Mouse (Mus musculus): ENCODE results near the gene Stk11. TPM values are rescaled to one million over a fixed set of nuclear protein-coding genes. Genes with fewer than 3 reads are reported as not detected.

Stk11 gene
- polyA plus RNA-seq, 1 experiment from 2014 or later = 15.4 TPM

DNA sequence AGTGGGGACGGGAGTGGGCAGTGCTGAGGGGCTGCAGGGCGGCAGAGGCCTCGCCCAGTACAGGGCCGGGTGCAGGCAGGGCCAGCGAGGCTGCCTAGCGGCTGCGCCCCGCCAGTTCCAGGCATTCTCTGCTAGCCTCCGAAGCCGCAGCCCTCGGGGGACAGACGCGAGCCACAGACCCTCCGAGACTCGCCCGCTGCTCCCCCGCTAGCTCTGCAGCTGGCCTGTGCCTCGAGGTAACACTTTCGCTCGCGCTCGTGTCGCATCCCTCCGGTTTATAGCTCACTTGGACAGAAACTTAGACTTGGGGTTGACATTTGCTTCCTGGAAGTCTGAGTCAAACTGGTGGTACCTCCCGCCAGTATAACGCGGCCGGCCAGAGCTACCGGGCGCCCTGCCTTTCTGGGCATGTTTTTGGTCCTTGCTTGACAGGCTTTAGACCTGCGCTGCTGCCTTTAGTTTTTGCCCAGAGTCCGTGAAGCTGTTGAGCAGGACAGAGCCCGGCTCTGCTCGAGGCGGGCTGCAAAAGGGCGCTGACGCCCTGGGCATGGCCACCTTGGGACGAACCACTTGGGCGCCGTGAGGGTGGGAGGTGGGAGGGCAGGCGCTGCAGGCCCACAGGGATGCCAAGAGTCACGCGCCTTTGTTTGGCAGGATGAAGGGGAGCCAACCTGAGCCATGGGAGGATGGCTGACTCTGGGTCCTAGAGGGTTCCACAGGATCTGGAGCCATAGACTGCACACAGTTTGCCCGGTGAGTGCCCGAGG is 56.3 kb downstream of the Stk11 start:
- H3K4me3 ChIP-seq (ENCODE audit: low read depth, low read length) = no peak overlapping the region
- peak overlapping the region; percentile 65 for H3K9ac ChIP-seq (ENCODE audit: low read depth, low read length)
- H3K9me3 ChIP-seq (replicated peaks; ENCODE audit: control insufficient read depth, low read length, poor library complexity, severe bottlenecking) = no peaks in the 10 kb centered on the region
- H3K4me1 ChIP-seq (ENCODE audit: control insufficient read depth, insufficient read depth, low read length) = peaks cover 33% of the 10 kb centered on the region
- H3K27ac ChIP-seq (ENCODE audit: low read length) = peak overlapping the region; percentile 84
- H3K4me2 ChIP-seq (ENCODE audit: low read length) = peak overlapping the region; percentile 63
- H3K36me3 ChIP-seq (ENCODE audit: control insufficient read depth, insufficient read depth, low read length) = peaks cover 19% of the 10 kb centered on the region
- 83% methylated on average over 45 of the region's 45 CpGs for WGBS
- ATAC-seq = no peak
- H3K27me3 ChIP-seq (ENCODE audit: control insufficient read depth, insufficient read depth, low read depth, low read length) = no peaks in the 10 kb centered on the region

DNA sequence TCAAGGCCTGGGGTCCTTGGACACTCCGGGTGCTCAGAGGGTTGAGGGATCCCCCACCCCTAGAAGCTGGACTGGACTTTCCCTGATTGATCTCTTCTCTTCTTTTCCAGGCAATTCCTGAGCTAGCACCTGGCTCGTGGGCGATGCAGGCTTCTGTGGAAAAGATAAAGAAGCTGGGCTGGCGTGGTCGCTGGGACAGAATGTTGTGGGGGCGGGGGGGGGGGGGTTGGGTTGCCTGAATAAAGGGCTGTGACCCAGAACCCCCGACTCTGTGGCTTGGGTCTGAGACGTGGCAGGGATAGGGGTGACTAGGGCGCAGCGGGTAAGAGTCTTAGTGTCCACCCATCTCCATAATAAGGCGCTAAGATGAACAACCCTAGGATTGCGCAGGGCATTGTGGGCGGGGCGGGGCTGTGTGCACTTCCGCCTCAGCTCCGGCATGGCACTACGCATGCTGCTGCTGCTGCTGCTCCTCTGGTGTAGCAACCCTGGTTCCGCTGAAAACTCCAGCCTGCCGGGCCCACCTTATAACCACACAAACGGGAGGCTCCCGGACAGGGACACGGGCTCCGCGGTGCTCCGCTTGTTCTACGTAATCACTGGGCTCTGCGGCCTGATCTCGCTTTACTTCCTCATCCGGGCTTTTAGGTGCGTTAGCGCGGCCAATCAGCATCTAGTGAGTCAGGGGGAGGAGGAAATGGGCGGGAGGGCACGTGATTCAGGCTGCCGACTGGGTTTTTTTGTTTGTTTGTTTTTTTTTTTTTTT is 57.1 kb downstream of the Stk11 start, which contains the start of gene 1600002K03Rik:
Gene 1600002K03Rik, plus strand, starts transcription at position 418 of the 766 bp plus-strand sequence.
- peak within 1 kb of the TSS; percentile 63 for H3K4me2 ChIP-seq (ENCODE audit: low read length)
- peaks cover 30% of the 10 kb centered on the region for H3K4me1 ChIP-seq (ENCODE audit: control insufficient read depth, insufficient read depth, low read length)
- H3K9ac ChIP-seq (ENCODE audit: low read depth, low read length) = peak within 1 kb of the TSS; percentile 65
- peak within 1 kb of the TSS; percentile 46 for H3K4me3 ChIP-seq (ENCODE audit: low read depth, low read length)
- H3K27me3 ChIP-seq (ENCODE audit: control insufficient read depth, insufficient read depth, low read depth, low read length) = no peaks in the 10 kb centered on the region
- peak within 1 kb of the TSS; percentile 84 for H3K27ac ChIP-seq (ENCODE audit: low read length)
- 9% methylated on average over 35 of the region's 35 CpGs for WGBS
- H3K36me3 ChIP-seq (ENCODE audit: control insufficient read depth, insufficient read depth, low read length) = peaks cover 19% of the 10 kb centered on the region
- ATAC-seq = peak; percentile 72
- no peaks in the 10 kb centered on the region for H3K9me3 ChIP-seq (replicated peaks; ENCODE audit: control insufficient read depth, low read length, poor library complexity, severe bottlenecking)

DNA sequence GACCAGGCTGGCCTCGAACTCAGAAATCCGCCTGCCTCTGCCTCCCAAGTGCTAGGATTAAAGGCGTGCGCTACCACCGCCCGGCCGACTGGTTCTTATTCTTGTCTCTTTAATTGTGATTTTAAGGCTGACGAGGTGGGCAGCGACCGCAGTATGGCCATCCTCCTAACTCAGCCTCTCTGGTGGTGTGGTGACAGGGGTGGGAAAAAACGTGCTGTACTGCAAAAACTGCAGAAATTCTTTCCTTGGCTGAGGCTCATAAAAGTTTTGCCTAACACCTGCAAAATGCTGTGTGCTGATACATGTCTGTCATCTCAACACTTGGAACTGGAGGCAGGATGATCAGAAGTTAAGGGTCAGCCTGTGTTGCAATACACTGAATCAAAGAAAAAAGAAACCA is 57.8 kb downstream of the Stk11 start:
- Histone ChIP-seq H3K4me1 (ENCODE audit: control insufficient read depth, insufficient read depth, low read length) (peaks cover 32% of the 10 kb centered on the region), H3K4me3 (ENCODE audit: low read depth, low read length) (peak overlapping the region; percentile 46), H3K9ac (ENCODE audit: low read depth, low read length) (peak overlapping the region; percentile 62), H3K9me3 (replicated peaks; ENCODE audit: control insufficient read depth, low read length, poor library complexity, severe bottlenecking) (no peaks in the 10 kb centered on the region), H3K36me3 (ENCODE audit: control insufficient read depth, insufficient read depth, low read length) (peaks cover 19% of the 10 kb centered on the region), H3K27me3 (ENCODE audit: control insufficient read depth, insufficient read depth, low read depth, low read length) (no peaks in the 10 kb centered on the region), H3K4me2 (ENCODE audit: low read length) (peak overlapping the region; percentile 63), H3K27ac (ENCODE audit: low read length) (peak overlapping the region; percentile 84)
- 14% methylated on average over 11 of the region's 11 CpGs for WGBS
- ATAC-seq = no peak

DNA sequence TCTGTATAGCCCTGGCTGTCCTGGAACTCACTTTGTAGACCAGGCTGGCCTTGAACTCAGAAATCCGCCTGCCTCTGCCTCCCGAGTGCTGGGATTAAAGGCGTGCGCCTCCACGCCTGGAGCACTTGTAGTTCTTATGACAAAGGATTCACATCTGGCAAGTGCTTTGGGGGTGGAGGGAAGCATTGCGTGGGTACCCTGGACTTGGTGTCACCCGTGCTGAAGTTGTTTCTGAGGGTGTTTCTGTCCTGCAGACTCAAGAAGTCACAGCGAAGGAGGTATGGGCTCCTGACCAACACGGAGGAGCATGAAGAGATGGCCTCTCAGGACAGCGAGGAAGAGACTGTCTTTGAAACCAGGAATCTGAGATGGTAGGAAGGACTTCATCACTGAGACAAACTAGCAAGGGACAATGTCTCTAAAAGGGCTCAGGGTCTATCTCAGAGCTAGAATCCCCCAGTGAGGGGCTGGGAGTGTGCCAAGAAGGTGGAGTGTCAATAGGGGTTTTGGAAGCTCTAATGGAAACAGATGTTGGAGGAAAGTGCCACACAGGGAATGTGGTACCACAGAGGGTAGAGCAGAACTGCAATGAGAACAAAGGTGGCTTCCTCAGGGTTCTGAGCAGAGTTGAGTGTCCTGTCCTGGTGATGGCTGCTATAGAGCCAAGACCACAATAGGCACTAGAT is 58.5 kb downstream of the Stk11 start:
- no peak for ATAC-seq
- Histone ChIP-seq H3K4me2 (ENCODE audit: low read length) (no peak overlapping the region), H3K36me3 (ENCODE audit: control insufficient read depth, insufficient read depth, low read length) (peaks cover 19% of the 10 kb centered on the region), H3K9me3 (replicated peaks; ENCODE audit: control insufficient read depth, low read length, poor library complexity, severe bottlenecking) (no peaks in the 10 kb centered on the region), H3K27ac (ENCODE audit: low read length) (no peak overlapping the region), H3K27me3 (ENCODE audit: control insufficient read depth, insufficient read depth, low read depth, low read length) (no peaks in the 10 kb centered on the region), H3K4me3 (ENCODE audit: low read depth, low read length) (no peak overlapping the region), H3K9ac (ENCODE audit: low read depth, low read length) (0 out of 2 replicates have a peak overlapping the region, but pooled peaks have one; percentile 32), H3K4me1 (ENCODE audit: control insufficient read depth, insufficient read depth, low read length) (peaks cover 25% of the 10 kb centered on the region)
- 86% methylated on average over 10 of the region's 10 CpGs for WGBS

DNA sequence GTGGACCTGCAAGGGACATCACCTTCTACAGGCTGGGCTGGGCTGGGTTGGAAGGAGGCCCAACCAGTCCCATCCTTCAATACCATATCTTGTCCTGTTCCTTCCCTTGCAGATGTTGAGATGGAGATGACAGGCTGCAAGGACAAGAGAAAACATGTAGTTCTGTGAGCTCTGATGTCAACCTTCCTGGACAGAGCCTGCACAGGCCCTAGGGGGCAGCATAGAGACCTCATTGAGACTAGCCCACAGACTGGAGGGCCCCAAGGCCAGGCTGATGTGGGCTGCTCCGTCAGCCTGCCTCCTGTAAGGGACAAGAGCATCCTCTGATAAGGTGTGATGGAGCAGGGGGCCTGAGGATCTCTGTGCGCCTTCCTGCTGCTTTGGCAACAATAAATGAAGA is 59.1 kb downstream of the Stk11 start:
- Histone ChIP-seq H3K9me3 (replicated peaks; ENCODE audit: control insufficient read depth, low read length, poor library complexity, severe bottlenecking) (no peaks in the 10 kb centered on the region), H3K4me3 (ENCODE audit: low read depth, low read length) (no peak overlapping the region), H3K27me3 (ENCODE audit: control insufficient read depth, insufficient read depth, low read depth, low read length) (no peaks in the 10 kb centered on the region), H3K4me2 (ENCODE audit: low read length) (no peak overlapping the region), H3K36me3 (ENCODE audit: control insufficient read depth, insufficient read depth, low read length) (peaks cover 19% of the 10 kb centered on the region), H3K9ac (ENCODE audit: low read depth, low read length) (0 out of 2 replicates have a peak overlapping the region, but pooled peaks have one; percentile 32), H3K27ac (ENCODE audit: low read length) (no peak overlapping the region), H3K4me1 (ENCODE audit: control insufficient read depth, insufficient read depth, low read length) (peaks cover 20% of the 10 kb centered on the region)
- ATAC-seq = no peak
- 38% methylated on average over 2 of the region's 2 CpGs for WGBS

DNA sequence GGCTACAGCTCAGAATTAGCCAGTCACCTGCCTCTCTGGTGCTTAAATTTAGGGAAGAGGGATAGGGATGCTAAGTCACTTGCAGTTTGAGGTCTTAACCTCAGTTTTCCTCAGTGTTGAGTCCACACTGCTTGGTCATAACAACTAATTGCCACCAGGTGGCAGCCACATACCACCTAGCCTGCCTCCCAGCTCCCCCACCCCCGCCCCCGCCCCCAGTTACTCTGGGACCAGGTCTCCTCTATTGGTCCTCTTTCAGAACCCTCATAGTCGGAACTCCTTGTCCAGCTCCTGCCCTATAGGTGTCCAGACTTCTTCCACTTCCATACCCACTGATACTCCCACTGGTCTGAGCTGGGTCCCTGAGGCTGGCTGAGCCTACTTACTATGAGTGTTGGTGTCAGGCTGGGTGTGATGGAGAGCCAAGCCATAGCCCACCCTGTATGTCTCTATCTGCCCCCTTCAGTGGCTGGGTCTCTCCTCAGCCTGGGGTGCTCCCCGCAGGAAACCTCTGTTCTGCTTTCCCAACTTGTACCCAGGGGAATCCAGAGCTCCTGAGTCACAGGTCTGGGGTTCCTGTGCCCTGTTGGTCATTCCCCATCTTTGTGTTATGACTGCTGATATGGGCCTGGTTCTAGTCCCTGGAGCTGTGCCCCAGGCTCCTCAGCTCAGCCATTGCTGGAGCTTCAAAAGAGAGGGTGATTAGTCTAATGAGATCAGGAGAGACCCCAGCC is 60.1 kb downstream of the Stk11 start:
- Histone ChIP-seq H3K4me1 (ENCODE audit: control insufficient read depth, insufficient read depth, low read length) (peaks cover 17% of the 10 kb centered on the region), H3K4me3 (ENCODE audit: low read depth, low read length) (no peak overlapping the region), H3K9me3 (replicated peaks; ENCODE audit: control insufficient read depth, low read length, poor library complexity, severe bottlenecking) (no peaks in the 10 kb centered on the region), H3K36me3 (ENCODE audit: control insufficient read depth, insufficient read depth, low read length) (peaks cover 14% of the 10 kb centered on the region), H3K27me3 (ENCODE audit: control insufficient read depth, insufficient read depth, low read depth, low read length) (no peaks in the 10 kb centered on the region), H3K9ac (ENCODE audit: low read depth, low read length) (peak overlapping the region; percentile 38; the same call in 1 of the 2 replicates), H3K4me2 (ENCODE audit: low read length) (0 out of 2 replicates have a peak overlapping the region, but pooled peaks have one; percentile 12), H3K27ac (ENCODE audit: low read length) (no peak overlapping the region)
- ATAC-seq = no peak
- WGBS = 20% methylated on average over 4 of the region's 4 CpGs

DNA sequence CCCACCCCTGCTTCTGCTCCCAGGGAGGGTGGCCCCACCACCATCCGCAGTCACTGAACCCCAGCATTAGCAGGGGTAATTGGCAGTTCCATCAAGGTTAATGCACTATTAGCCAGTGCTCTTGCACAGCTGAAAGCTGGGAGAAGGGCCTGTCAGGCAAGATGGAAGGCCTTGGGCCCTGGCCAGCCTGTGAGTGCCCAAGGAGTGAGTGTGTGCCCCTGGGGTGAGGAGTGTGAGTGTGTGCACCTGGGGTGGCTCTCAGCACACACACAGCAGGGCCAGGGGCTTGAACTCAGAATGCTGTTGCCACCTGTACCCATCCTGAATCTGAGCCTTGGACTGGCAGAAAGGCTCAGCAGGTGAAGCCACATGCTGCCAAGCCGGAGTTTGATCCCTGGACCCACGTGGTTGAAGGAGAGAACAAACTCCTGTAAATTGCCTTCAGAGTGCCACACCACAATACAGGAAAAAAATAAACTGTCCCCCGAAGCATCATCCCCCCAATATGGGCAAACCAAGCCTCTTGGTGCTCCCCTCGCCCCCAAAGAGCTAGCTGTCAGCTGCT is 60.7 kb downstream of the Stk11 start:
- WGBS = 64% methylated on average over 5 of the region's 5 CpGs
- Histone ChIP-seq H3K4me1 (ENCODE audit: control insufficient read depth, insufficient read depth, low read length) (peaks cover 22% of the 10 kb centered on the region), H3K27me3 (ENCODE audit: control insufficient read depth, insufficient read depth, low read depth, low read length) (no peaks in the 10 kb centered on the region), H3K4me3 (ENCODE audit: low read depth, low read length) (no peak overlapping the region), H3K36me3 (ENCODE audit: control insufficient read depth, insufficient read depth, low read length) (peaks cover 8% of the 10 kb centered on the region; the same call in 1 of the 2 replicates), H3K9me3 (replicated peaks; ENCODE audit: control insufficient read depth, low read length, poor library complexity, severe bottlenecking) (no peaks in the 10 kb centered on the region), H3K27ac (ENCODE audit: low read length) (no peak overlapping the region), H3K4me2 (ENCODE audit: low read length) (no peak overlapping the region), H3K9ac (ENCODE audit: low read depth, low read length) (peak overlapping the region; percentile 38; the same call in 1 of the 2 replicates)
- ATAC-seq = no peak
